Mouse (Mus musculus) T-helper 1 cell (primary cell): Measurements from ENCODE around the gene Heatr9.

Experiments used
- in situ Hi-C: fragments of 300-600 bp; cut with MboI, MseI; formaldehyde crosslinking; loops from one replicate; pipeline ENCODE4 v1.15.1; 2025; ENCODE audit warnings: high pct_unique_total_duplicates

The Heatr9 gene

GRCm38 (mm10) chr11:83522075-83522474 is at the start of gene Heatr9:
Gene Heatr9, minus strand, starts transcription at chr11:83522175.
- in situ Hi-C loops, result no loop called here

GRCm38 (mm10) chr11:83570189-83570588 is 48.2 kb upstream of the Heatr9 start:
- in situ Hi-C loops, result no loop called here

GRCm38 (mm10) chr11:83569249-83569648 is 47.3 kb upstream of the Heatr9 start:
- in situ Hi-C loops, result no loop called here

GRCm38 (mm10) chr11:83568786-83569185 is 46.8 kb upstream of the Heatr9 start:
- in situ Hi-C loops, result no loop called here

- in situ Hi-C loops, result no loop called here
Measured at GRCm38 (mm10) chr11:83568061-83568460, 46.1 kb upstream of the Heatr9 start.

GRCm38 (mm10) chr11:83567311-83567710 is 45.3 kb upstream of the Heatr9 start:
- in situ Hi-C loops, result no loop called here

- in situ Hi-C loops, result no loop called here
Measured at GRCm38 (mm10) chr11:83566617-83567016, 44.6 kb upstream of the Heatr9 start.

- in situ Hi-C loops, result no loop called here
Measured at GRCm38 (mm10) chr11:83563754-83564153, 41.8 kb upstream of the Heatr9 start.

GRCm38 (mm10) chr11:83562311-83562887 is 40.4 kb upstream of the Heatr9 start:
- in situ Hi-C loops, result no loop called here

GRCm38 (mm10) chr11:83560405-83560804 is 38.4 kb upstream of the Heatr9 start:
- in situ Hi-C loops, result no loop called here

GRCm38 (mm10) chr11:83557074-83557473 is 35.1 kb upstream of the Heatr9 start:
- in situ Hi-C loops, result no loop called here

GRCm38 (mm10) chr11:83556085-83556781 is 34.3 kb upstream of the Heatr9 start:
- in situ Hi-C loops, result no loop called here

- in situ Hi-C loops, result loop anchor here (5.0 kb wide), 1 partner anchor 186 kb away; no protein-coding TSS in a partner anchor
Measured at GRCm38 (mm10) chr11:83551668-83552067, 29.7 kb upstream of the Heatr9 start.

- in situ Hi-C loops, result loop anchor here (5.0 kb wide), 1 partner anchor 186 kb away; no protein-coding TSS in a partner anchor
Measured at GRCm38 (mm10) chr11:83551037-83551436, 29.1 kb upstream of the Heatr9 start.

- in situ Hi-C loops, result loop anchor here (5.0 kb wide), 1 partner anchor 187 kb away; no protein-coding TSS in a partner anchor
Measured at GRCm38 (mm10) chr11:83550186-83550632, 28.2 kb upstream of the Heatr9 start.

- in situ Hi-C loops, result no loop called here
Measured at GRCm38 (mm10) chr11:83544214-83544613, 22.2 kb upstream of the Heatr9 start.

- in situ Hi-C loops, result no loop called here
Measured at GRCm38 (mm10) chr11:83541415-83541814, 19.4 kb upstream of the Heatr9 start.

GRCm38 (mm10) chr11:83540931-83541330 is 19.0 kb upstream of the Heatr9 start:
- in situ Hi-C loops, result no loop called here

GRCm38 (mm10) chr11:83538705-83539314 is 16.8 kb upstream of the Heatr9 start:
- in situ Hi-C loops, result no loop called here

- in situ Hi-C loops, result no loop called here
Measured at GRCm38 (mm10) chr11:83536831-83537230, 14.9 kb upstream of the Heatr9 start.

GRCm38 (mm10) chr11:83534609-83535423 is 12.8 kb upstream of the Heatr9 start:
- in situ Hi-C loops, result no loop called here

GRCm38 (mm10) chr11:83534143-83534542 is 12.2 kb upstream of the Heatr9 start:
- in situ Hi-C loops, result no loop called here
